Comparison of ENCODE assay signal across 19 mouse cellular contexts in genomic region chr10:60272241-60272640, GRCm38 (mm10). TPM values are rescaled to one million over a fixed set of nuclear protein-coding genes. Genes with fewer than 3 reads are reported as not detected.
DNase-seq lines count a peak whose midpoint lies in the region; ATAC-seq and TF ChIP-seq lines count a peak whose summit lies in the region.
"Had no signal": no experiment of that assay in that cellular context is flagged by ENCODE, and none has a peak within 500 bp of the region (broad histone marks: within the 10 kb centered on the region; RNA-seq: fewer than 3 reads in every experiment).

No protein-coding gene starts in this region.

- no peak for TF ChIP-seq CTCF in gastrocnemius, adult 2 months (IDR thresholded peaks at IDR 0.05)
- no peak for TF ChIP-seq CTCF in heart, postnatal 0 days (IDR thresholded peaks at IDR 0.05; ENCODE audit: low read depth)
- peak; percentile 28; the same call in 1 of the 2 replicates for TF ChIP-seq CTCF in stomach, postnatal 0 days (IDR thresholded peaks at IDR 0.05; ENCODE audit: low read depth)

- no peaks in the 10 kb centered on the region for H3K36me3 ChIP-seq in heart, postnatal 0 days (replicated peaks; ENCODE audit: control insufficient read depth, insufficient read depth, low read length)
- no peaks in the 10 kb centered on the region for H3K36me3 ChIP-seq in stomach, postnatal 0 days (ENCODE audit: control insufficient read depth, insufficient read depth, low read length)
- H3K36me3 ChIP-seq: heart, embryonic 10.5 days; hindbrain, embryonic 13.5 days; midbrain, embryonic 13.5 days; neural tube, embryonic 12.5 days had no signal

- ATAC-seq in heart, postnatal 0 days (ENCODE audit: insufficient read depth, low read depth) = no peak
- ATAC-seq in common myeloid progenitor, adult 5-6 weeks (replicated peaks; ENCODE audit: low read depth, poor library complexity, severe bottlenecking) = 0 out of 2 replicates have a peak, but pooled peaks have one; percentile 29
- ATAC-seq in stomach, postnatal 0 days (ENCODE audit: low FRiP score, low TSS enrichment) = peak; percentile 45
- ATAC-seq: forebrain, embryonic 13.5 days; inflammation-experienced regulatory T-cells, adult 6 months; midbrain, embryonic 13.5 days had no signal

- no peaks in the 10 kb centered on the region for H3K9me3 ChIP-seq in heart, postnatal 0 days (replicated peaks; ENCODE audit: control insufficient read depth, low read length)
- H3K9me3 ChIP-seq in stomach, postnatal 0 days (ENCODE audit: control insufficient read depth, low read length) = no peaks in the 10 kb centered on the region
- H3K9me3 ChIP-seq: forebrain, embryonic 13.5 days; heart, embryonic 10.5 days; hindbrain, embryonic 13.5 days; midbrain, embryonic 13.5 days; neural tube, embryonic 12.5 days had no signal

- 25% methylated on average over 6 of the region's 6 CpGs for WGBS in heart, postnatal 0 days
- 33% methylated on average over 6 of the region's 6 CpGs for WGBS in stomach, postnatal 0 days

- no peaks in the 10 kb centered on the region for H3K27me3 ChIP-seq in heart, postnatal 0 days (ENCODE audit: control insufficient read depth, insufficient read depth, low read length)
- no peaks in the 10 kb centered on the region for H3K27me3 ChIP-seq in stomach, postnatal 0 days (ENCODE audit: control insufficient read depth, insufficient read depth, low read length)
- H3K27me3 ChIP-seq: forebrain, embryonic 13.5 days; hindbrain, embryonic 13.5 days; midbrain, embryonic 13.5 days; neural tube, embryonic 12.5 days had no signal

- peak overlapping the region; percentile 46; the same call in 1 of the 2 replicates for H3K27ac ChIP-seq in gastrocnemius, adult 2 months
- H3K27ac ChIP-seq in heart, postnatal 0 days (ENCODE audit: low read depth) = no peak overlapping the region
- H3K27ac ChIP-seq in stomach, postnatal 0 days (replicated peaks) = no peak overlapping the region
- H3K27ac ChIP-seq: forebrain, embryonic 13.5 days; heart, embryonic 10.5 days; hindbrain, embryonic 13.5 days; midbrain, embryonic 13.5 days; neural tube, embryonic 12.5 days had no signal

- TF ChIP-seq EP300 in heart, postnatal 0 days (IDR thresholded peaks at IDR 0.05; ENCODE audit: low read depth) = no peak
- no peak for TF ChIP-seq EP300 in stomach, postnatal 0 days (optimal IDR thresholded peaks at IDR 0.05)

- H3K4me3 ChIP-seq in gastrocnemius, adult 2 months = peak overlapping the region; percentile 16
- H3K4me3 ChIP-seq in heart, postnatal 0 days (ENCODE audit: low read depth, low read length) = no peak overlapping the region
- no peak overlapping the region for H3K4me3 ChIP-seq in stomach, postnatal 0 days (ENCODE audit: low read depth, low read length)
- H3K4me3 ChIP-seq: forebrain, embryonic 13.5 days; heart, embryonic 10.5 days; hindbrain, embryonic 13.5 days; midbrain, embryonic 13.5 days; neural tube, embryonic 12.5 days had no signal

- no peak overlapping the region for H3K4me2 ChIP-seq in heart, postnatal 0 days (ENCODE audit: low read depth, low read length)
- H3K4me2 ChIP-seq in stomach, postnatal 0 days (replicated peaks; ENCODE audit: low read depth) = no peak overlapping the region
- H3K4me2 ChIP-seq: forebrain, embryonic 13.5 days; hindbrain, embryonic 13.5 days; midbrain, embryonic 13.5 days; neural tube, embryonic 12.5 days had no signal

- H3K4me1 ChIP-seq in heart, postnatal 0 days (ENCODE audit: control insufficient read depth, insufficient read depth) = peaks cover 7% of the 10 kb centered on the region; the same call in 1 of the 2 replicates
- H3K4me1 ChIP-seq in stomach, postnatal 0 days (replicated peaks; ENCODE audit: control insufficient read depth, insufficient read depth) = 0 out of 2 replicates have a peak, but pooled peaks cover 6% of the 10 kb centered on the region
- H3K4me1 ChIP-seq: forebrain, embryonic 13.5 days; hindbrain, embryonic 13.5 days; neural tube, embryonic 12.5 days had no signal

- DNase-seq in gastrocnemius, adult 2 months = no peak
- DNase-seq in gastrocnemius, postnatal 36 days = no peak
- peak; percentile 19 for DNase-seq in heart, postnatal 0 days (ENCODE audit: low spot score)
- no peak for DNase-seq in heart, postnatal 14 days
- DNase-seq in stomach, postnatal 0 days (ENCODE audit: low spot score) = no peak
- no peak for DNase-seq in thymus, adult 18-20 months
- DNase-seq: cerebellum, postnatal 25 days; gastrocnemius, postnatal 10 days; kidney, adult 9 months; kidney, postnatal 25 days; left cerebral cortex, postnatal 4 days; thymus, postnatal 14 days had no signal

- no peak overlapping the region for H3K9ac ChIP-seq in heart, postnatal 0 days (replicated peaks; ENCODE audit: low read depth, low read length)
- no peak overlapping the region for H3K9ac ChIP-seq in stomach, postnatal 0 days (ENCODE audit: low read length)
- H3K9ac ChIP-seq: forebrain, embryonic 13.5 days; hindbrain, embryonic 13.5 days; midbrain, embryonic 13.5 days; neural tube, embryonic 12.5 days had no signal

- intact Hi-C loops in gastrocnemius, adult 2 months (cut with DNase I) = no loop called here
- intact Hi-C loops in gastrocnemius, postnatal 36 days (cut with DNase I) = no loop called here
- intact Hi-C loops in heart, postnatal 14 days (cut with DNase I) = no loop called here

RNA-seq across cellular contexts. Expression of gene Psap, which starts 5.2 kb away (rescaled TPM):
- 100 to 1,000 TPM; 730 to 837 TPM for total RNA-seq in gastrocnemius, adult 2 months (2021)
- total RNA-seq in gastrocnemius, postnatal 36 days (2021) = 100 to 1,000 TPM; 685 to 809 TPM
- 464 and 479 TPM in 2 replicates for total RNA-seq in heart, postnatal 0 days (2014; rRNA removed; ENCODE audit: low replicate concordance)
- polyA plus RNA-seq in heart, postnatal 0 days (2015; fragmentation: Nextera tagmentation; extraction: Ambion mirVana) = 135 and 139 TPM in 2 replicates
- 100 to 1,000 TPM; 904 to 976 TPM for total RNA-seq in heart, postnatal 14 days (2021)
- total RNA-seq in common myeloid progenitor, adult 5-6 weeks (2017) = 149 and 150 TPM in 2 replicates
- polyA plus RNA-seq in stomach, postnatal 0 days (2015; fragmentation: Nextera tagmentation; extraction: Ambion mirVana) = 128 and 129 TPM in 2 replicates

RNA-seq across cellular contexts. Expression of gene Chst3, which starts 53.2 kb away (rescaled TPM):
- under 1 TPM; 0.23 to 0.64 TPM for total RNA-seq in gastrocnemius, adult 2 months (2021)
- under 1 TPM; 0.36 to 0.37 TPM for total RNA-seq in gastrocnemius, postnatal 36 days (2021)
- 2.2 and 2.4 TPM in 2 replicates for total RNA-seq in heart, postnatal 0 days (2014; rRNA removed; ENCODE audit: low replicate concordance)
- 0.20 and 0.27 TPM in 2 replicates for polyA plus RNA-seq in heart, postnatal 0 days (2015; fragmentation: Nextera tagmentation; extraction: Ambion mirVana)
- total RNA-seq in heart, postnatal 14 days (2021) = 1 to 10 TPM; 1.2 to 1.4 TPM
- 0.10 TPM in 1 of 2 replicates, not detected in the other for total RNA-seq in common myeloid progenitor, adult 5-6 weeks (2017)
- 1.1 and 1.4 TPM in 2 replicates for polyA plus RNA-seq in stomach, postnatal 0 days (2015; fragmentation: Nextera tagmentation; extraction: Ambion mirVana)
